Mouse (Mus musculus): Measurements from ENCODE around the gene Cct3.
"Not testable (repeated sequence)": the region's sequence is repeated elsewhere in the genome, so short reads cannot be mapped to it uniquely, and the experiment has no call there.

Gene Cct3

GRCm38 (mm10) chr3:88363700-88364099, 66.8 kb downstream of the Cct3 start:
- DNase-seq: no peak

DNA sequence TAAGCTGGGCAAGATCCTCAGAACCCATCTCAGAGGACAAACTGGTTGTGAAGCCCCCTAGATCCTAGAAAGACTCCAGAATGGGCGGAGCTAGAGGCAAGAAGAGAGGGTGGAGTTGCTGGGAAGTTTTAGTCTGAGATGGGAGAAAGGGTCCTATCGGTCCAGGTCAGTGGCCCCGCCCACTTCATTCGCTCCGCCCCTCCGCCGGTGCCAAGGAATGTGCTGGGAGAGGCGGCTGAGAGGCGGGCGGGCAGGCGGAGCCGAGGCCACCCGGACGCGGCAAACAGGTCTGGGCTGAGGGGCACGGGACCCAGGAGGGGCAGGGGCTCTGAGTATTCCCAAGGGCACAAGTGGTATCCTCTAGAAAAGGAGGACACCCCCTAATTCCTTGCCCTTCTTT, 67.4 kb downstream of the Cct3 start, which contains the start of gene Paqr6:
Gene Paqr6 (plus strand): TSS at position 248 of the 400 bp plus-strand sequence.
- peak; percentile 63 for DNase-seq

DNA sequence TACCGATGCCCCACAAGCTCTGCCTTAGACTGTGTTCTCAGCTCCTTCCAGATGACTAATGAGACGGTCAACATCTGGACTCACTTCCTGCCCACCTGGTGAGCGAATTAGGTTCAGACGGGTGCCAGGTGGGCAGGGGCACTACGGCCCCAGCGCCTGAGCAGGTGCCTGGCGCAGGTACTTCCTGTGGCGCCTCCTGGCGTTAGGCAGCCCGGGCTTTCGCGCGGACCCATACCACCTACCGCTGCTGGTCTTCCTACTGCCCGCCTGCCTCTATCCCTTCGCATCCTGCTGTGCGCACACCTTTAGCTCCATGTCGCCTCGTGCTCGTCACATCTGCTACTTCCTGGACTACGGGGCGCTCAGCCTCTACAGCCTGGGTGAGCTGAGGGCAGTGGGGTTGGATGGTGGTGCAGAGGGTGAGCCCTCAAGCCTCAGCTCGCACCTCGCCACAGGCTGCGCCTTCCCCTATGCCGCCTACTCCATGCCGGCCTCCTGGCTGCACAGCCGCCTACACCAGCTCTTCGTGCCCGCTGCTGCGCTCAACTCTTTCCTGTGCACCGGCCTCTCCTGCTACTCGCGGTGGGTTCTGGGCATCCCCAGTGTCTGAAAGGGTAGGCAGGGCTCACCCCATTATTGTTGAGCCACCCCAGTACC, 68.9 kb downstream of the Cct3 start:
- no peak for DNase-seq

- peak; percentile 45 for DNase-seq
These were observed 70.0 kb downstream of the Cct3 start for GRCm38 (mm10) chr3:88366830-88367428.

DNA sequence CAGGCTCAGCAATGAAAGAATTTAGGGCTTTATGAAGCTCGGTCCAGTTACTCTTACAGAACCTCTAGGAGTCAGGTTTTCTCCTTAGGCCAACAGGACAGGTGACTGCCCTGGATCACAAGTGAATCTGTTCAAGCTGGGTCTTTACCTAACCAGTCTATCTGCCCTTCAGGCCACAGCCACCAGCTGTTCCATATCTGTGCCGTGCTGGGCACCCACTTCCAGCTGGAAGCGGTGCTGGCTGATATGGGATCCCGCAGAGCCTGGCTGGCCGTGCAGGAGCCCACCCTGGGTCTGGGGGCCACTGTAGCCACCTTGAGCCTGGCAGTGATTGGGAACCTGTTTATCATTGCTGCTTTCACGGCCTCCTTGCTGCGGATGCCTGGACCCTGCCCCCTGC, 70.6 kb downstream of the Cct3 start:
- DNase-seq: not testable (repeated sequence)

DNA sequence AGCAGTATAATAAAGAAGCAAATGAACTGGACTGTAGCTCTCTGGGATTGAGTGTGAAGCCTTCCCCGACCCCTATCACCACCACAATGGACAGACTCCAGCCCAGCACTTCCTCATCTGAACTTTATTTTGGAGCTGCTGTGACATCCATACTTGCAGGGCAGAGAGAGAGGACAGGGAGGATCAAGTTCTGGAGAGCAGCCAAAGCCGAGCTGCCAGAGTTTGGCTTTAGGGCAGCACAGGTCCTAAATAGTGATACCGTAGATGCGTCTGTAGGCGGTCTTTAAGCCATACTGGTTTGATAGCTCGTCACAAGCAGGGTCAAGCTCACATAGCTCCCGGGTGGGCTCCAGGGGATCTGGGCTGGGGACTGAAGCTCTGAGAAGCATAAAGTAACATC, 71.6 kb downstream of the Cct3 start:
- DNase-seq: not testable (repeated sequence)
